Mouse (Mus musculus) urinary bladder, postnatal 14 days (tissue): ENCODE data around the gene Shisa3.

Experiments used
- DNase-seq: peaks from one replicate; pipeline ENCODE4 v3.0.0; 2021; ENCODE audit warnings: low spot score

Gene Shisa3

GRCm38 (mm10) chr5:67633138-67633782 is 25.6 kb downstream of the Shisa3 start:
- DNase-seq, result no peak

DNA sequence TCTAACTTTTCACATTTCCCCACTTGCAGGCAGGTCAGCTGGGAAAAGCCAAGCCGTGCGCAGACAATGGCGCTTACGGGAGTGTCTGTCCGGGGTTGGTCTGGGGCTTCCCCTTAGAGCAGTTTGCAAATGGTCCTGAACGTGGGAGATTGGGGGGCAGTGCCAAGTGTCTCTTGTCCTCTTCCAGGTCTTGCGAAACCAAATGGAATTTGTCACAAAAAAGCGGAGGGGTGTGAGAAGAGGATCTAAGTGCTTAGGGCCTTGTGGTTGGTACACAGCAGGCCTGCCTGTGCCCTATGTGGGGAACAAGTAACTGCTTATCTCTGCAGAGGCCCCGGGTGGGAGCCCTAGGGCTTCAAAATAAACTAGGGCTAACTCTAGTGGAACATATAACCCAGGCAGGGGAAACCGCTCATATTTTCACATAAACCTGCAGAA is 26.2 kb downstream of the Shisa3 start:
- no peak for DNase-seq

DNA sequence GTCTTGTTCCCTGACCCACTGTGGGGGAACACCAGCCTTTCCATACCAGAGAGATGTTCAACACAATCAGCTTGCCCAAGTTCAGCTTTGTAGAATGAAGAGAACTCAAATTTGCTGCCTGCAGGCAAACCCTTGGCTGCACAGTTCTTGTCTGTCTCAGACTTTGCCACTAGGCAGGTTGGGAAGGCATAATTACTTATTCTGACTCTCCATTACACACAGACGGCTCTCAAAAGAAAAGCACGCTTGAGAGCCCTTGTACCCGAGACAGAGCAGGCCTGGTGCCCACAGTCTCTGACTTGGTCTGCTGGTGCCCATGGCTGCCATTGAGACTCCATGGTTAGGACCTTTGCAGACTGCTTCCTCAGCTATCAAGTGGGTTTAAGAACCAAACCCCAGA is 26.7 kb downstream of the Shisa3 start:
- no peak for DNase-seq

DNA sequence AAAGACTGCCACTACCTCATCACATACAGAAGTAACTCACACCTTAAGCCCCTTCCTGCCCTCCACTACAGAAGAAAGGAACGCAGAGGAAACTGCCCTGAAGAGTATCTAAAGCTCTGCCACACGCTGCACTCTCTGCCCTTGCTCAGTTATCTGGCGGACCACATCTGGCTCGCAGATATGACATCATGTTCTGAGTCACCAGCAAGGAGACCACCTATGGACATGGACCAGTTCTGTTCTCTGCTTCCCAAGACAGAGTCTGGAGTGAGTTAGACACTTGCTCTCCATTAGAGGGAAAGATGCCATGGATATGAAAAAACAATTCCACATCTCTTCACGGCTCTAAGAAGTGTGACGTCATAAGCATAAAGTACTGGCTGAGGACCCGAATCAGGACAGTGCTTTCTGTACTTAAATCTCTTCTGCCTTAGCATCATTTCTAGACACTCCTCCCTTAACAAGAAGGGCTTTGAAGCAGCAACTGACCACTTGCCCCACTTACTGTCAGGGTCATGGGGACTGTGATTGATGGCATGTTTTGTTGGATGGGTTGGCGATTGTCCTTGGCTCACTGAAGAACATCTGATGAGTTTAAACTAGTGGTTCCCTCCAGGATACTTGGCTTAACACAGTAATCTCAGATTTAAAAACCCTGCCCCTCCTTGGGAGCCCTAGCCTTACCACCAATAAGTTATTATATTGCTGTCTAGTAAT is 33.1 kb downstream of the Shisa3 start:
- DNase-seq, result no peak

- DNase-seq, result no peak
Observed at GRCm38 (mm10) chr5:67641406-67642120, 33.9 kb downstream of the Shisa3 start.

- DNase-seq, result no peak
Observed at GRCm38 (mm10) chr5:67643537-67644255, 36.0 kb downstream of the Shisa3 start.

DNA sequence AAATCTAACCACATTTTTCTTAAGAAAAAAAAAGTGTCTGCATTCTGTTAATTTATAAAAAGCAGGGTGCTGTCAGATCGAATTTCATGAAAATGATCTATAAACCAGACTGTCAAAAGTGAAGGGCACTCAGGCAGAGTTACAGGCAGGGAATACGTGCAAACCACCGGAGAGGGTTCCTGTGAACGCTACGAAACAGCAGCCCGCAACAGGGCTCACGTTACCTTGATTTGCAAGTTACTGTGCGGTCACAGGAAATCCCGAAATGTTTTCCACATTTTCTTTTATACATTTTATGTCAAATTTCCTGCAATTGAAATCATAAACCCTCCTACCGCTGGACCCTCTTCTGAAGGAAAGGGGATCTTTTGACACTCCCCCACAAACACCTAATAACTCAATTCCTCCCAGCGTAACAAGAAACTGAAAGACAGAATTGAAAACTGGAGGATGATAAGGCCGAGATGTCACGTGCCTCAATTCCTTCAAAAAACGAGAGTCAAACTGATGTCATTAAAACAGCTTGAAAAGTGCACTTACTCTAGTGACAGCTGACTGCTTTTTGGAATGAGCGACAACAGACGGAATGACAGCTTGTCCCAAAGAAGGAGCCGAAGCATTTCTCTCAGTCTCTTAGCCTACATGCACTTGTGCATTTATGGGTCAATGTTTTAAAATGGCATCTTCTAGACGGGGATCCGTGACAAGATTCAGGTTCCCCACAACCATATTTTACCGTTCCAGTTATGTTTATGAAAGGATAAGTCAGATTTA is 39.3 kb downstream of the Shisa3 start:
- no peak for DNase-seq

DNA sequence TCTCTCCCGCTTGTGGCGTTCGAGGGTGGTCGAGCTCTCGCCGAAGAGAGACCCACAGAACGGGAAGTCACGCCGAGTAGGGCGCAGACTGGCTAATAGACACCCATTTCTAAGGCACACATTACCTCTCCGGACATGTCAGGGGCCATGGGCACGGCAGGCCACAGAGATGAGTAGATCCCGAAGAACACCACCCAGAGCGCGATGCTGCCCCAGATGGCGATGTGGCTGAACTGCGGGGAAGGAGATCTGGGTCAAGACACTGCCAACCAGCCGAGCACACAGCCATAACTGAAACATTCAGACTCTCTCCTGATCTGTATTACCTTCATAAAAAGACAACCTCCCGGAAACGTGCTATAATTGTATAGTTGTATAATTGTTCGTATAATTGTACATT is 39.9 kb downstream of the Shisa3 start:
- DNase-seq, result no peak

GRCm38 (mm10) chr5:67649156-67649555 is 41.5 kb downstream of the Shisa3 start:
- DNase-seq, result no peak

DNA sequence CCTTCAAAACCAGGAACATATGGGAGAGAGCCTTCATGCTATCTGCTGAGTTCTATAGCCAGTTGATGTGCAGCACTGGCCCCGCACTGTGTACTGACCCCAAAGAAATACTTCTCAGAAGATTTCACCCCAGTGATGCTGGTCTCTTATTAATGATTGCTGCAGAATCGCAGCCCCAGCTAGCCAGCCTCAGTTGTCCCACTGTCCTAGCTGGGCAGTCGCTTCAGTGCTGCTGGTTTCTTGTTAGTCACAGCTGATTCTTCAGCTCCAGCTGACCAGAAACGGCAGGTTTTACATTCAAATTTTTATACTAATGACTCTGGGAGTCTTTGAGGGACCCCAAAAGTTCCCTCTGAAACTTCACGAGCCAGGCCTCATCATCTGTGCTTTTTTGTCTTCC is 42.3 kb downstream of the Shisa3 start:
- no peak for DNase-seq

DNA sequence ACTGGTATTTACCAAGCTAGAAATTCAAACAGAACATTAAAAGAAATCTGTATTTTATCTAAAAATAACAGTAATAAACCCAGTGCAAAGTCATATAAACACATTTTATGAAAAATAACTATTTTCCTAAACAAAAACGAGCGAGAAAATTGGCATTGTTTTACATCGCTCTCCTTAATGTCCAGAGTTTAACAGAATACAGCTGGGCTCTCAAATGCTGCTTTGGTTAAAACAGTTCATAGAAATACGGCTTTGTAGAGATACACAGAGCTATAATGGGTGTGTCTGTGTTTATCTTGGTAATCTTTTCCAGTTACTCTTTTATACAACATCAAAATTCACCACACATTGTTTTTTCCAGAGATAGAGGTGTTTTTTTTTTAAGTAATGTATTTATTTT is 44.8 kb downstream of the Shisa3 start:
- DNase-seq, result no peak

DNA sequence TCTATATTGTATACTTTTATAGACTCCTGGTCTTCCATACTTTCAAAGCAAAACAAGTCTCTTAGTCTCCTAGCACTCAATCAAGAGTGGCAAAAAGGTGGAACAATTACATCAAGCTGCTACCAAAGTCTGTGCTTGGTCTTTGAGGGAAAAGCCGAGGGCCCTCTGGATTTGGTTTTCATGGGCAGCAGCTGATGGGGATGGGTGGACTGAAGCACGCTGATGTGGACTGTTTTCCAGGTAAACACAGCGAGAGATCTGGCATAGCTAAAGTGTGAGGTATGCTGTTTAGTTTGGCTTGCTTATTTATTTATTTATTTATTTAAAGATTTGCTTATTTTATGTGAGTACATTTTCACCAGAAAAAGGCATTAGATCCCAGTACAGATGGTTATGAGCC is 45.9 kb downstream of the Shisa3 start:
- DNase-seq, result no peak

DNA sequence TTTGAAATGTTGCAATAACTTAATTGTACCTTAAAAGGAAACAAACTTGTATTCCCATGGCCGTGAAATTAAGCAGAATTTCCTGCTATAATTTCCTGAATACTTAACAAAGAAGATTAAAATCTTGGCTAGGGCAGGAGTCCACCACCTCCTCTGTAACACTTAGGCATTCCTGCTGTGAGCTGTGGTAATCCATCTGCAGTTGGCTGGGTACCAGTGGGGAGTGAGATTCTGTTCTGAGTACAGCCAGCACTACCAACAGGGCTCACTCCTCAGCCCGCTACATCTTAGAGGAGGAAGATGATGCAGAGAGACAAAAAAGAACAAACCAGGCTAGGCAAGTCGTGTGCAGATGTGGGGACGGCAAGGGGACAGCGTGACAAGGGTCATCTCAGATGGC is 46.9 kb downstream of the Shisa3 start:
- no peak for DNase-seq

DNA sequence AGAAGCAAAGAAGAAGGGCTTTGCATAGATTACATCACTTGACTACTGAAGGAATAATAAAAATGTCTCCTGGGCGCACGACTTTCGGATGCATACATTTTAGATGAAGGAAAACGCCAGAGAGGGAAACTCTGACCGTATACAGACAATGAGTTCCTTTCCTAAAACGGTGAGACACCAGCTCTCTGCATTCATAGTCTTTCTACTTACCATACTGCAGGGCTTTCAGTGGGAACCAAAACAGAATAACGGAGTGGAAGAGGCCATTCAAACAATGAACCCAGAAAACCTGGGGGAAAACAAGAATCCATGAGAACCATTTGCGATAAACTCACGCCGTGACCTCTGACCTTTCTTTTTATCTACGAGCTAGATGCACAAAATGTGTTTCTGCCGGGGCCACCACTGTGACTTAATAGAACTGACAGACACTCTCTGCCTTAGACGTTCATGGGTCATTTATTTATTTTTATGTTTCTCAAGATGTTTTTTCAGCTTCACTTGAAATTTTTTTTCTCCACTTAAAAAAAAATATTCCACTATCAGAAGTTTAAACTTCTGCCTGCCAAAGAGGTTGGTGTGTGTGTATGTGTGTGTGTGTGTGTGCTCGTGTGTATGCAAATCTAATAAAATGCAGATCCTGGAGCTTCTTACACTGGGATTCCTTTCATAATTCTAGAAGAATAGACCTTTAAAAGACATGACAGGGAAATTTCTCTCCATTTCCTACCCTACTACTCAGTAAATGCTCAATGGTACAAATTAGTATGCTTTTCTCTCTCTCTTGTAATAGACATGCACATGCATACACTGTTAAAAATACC is 48.2 kb downstream of the Shisa3 start:
- DNase-seq, result no peak

- no peak for DNase-seq
Observed at GRCm38 (mm10) chr5:67656821-67657259, 49.2 kb downstream of the Shisa3 start.

GRCm38 (mm10) chr5:67659864-67660263 is 52.2 kb downstream of the Shisa3 start:
- DNase-seq, result no peak

DNA sequence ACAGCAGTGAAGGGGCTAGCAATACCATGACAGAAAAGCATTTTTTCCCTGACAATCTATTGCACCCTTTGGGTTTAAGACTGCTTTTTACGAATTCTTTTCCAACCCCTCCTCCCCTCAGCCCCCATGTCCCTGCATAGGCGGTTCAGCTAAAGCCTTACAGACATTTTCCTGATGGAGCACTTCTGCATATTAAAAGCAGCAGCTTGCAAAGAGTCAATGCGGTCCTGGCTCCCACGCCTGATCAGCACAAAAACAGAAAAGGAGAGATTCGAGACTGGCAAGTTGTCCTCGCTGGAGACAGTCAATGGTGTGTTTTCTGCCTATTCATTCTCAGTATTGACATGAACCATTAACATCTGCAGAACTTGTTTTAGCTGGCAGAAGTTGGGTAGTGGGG is 55.0 kb downstream of the Shisa3 start:
- no peak for DNase-seq

DNA sequence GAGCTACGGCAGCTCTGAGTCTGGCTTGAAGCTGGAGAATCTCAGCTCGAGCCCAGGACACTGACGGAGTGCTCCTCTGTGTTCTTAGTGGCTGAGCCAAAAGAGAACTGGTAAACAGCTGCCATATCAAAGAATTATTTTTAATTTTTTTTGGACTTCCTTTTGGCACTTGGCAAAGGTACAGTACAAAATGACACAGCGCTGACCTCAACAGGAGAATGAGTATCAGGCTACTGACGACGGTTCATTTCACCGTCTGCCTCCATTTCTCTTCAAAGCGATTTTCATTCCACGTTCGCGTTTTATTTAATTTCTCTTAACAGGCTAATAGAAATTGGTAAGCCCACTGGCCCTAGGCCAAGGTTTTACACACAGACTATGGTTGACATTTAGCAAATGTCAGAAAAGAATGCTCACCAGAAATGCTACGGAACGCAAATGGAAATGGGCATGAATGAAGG is 61.8 kb downstream of the Shisa3 start:
- DNase-seq, result no peak

- no peak for DNase-seq
Observed at GRCm38 (mm10) chr5:67670158-67670557, 62.5 kb downstream of the Shisa3 start.

DNA sequence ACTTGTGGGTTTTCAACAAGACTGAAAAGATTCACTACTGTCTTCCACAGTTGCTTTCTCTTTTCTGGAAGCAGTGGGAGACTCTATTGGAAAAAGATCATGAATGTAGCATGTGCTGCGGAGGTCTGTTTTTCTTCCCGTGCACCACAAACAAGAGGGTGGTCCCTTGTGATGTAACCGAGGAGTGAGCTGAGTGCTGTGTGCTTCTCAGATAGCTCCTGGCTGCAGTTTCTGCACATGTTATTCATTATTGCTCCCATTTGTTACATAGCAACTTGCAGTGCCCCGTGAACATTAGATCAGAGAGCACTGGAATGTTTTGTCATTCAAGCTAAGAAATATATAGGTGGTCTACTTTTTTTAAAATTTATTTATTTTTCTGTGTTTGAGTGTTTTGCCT is 65.3 kb downstream of the Shisa3 start:
- no peak for DNase-seq
